Mouse (Mus musculus) splenic B cell, adult 2 months (primary cell): ENCODE results near the gene Vmn2r39.
"Not testable (repeated sequence)": the region's sequence is repeated elsewhere in the genome, so short reads cannot be mapped to it uniquely, and the experiment has no call there.

Experiments used
- DNase-seq: peaks from one replicate; pipeline ENCODE4 v3.0.0-alpha.2; 2011; ENCODE audit warnings: low read depth, low spot score
- H3K27me3 ChIP-seq: 2 replicates; pipeline ENCODE4 v1.6.1; 2012; ENCODE audit warnings: mild to moderate bottlenecking, low read length, moderate library complexity, mixed read lengths; ENCODE audit not compliant: control insufficient read depth, poor library complexity, insufficient read depth, severe bottlenecking
- H3K36me3 ChIP-seq: 2 replicates; pipeline ENCODE4 v1.6.1; 2012; ENCODE audit warnings: mild to moderate bottlenecking, low read length, moderate library complexity, mixed read lengths; ENCODE audit not compliant: control insufficient read depth, poor library complexity, insufficient read depth, severe bottlenecking

Gene Vmn2r39

DNA sequence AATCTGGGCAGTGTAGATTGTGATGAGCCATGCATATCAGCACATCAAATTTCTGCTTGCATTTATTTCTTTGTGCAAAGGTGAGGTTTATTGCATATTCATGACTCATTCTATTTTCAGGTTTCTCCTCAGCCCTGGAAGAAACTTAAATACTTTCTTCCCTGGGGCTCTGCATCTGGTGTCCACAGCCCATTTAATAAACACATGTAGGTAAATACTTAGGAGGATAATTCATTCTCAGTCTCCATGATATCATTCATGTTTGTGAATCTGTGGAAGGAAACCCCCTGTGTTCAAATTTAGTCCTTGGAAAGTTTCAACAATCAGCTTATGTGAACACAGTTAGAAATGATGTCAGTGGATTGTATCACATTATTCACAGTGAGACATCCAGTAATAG is at the start of gene Vmn2r39:
Vmn2r39 (minus strand) TSS at position 101 of the 400 bp plus-strand sequence.
- H3K27me3 ChIP-seq: not testable (repeated sequence)

GRCm38 (mm10) chr7:9065353-9065752 is 34.8 kb upstream of the Vmn2r39 start:
- not testable (repeated sequence) for H3K27me3 ChIP-seq, DNase-seq, H3K36me3 ChIP-seq

More for the DNA sequence above, at the start of gene Vmn2r39:
- not testable (repeated sequence) for DNase-seq, H3K36me3 ChIP-seq
